Mouse (Mus musculus): ENCODE measurements at regions not wholly inside any gene's neighbourhood (a gene's known extent, or its start where the extent isn't known, plus 50 kb on each side); places are given as distances from the start of the nearest gene placed in this dataset.

GRCm38 (mm10) chr14:24850491-24850890, 363.6 kb downstream of the Rps24 start:
- Histone ChIP-seq H3K4me2 (ENCODE audit: low read length) (no peak overlapping the region), H3K4me3 (replicated peaks; ENCODE audit: low read depth, low read length) (no peak overlapping the region), H3K9me3 (replicated peaks; ENCODE audit: low read length) (no peaks in the 10 kb centered on the region), H3K36me3 (ENCODE audit: insufficient read depth, low read length) (no peaks in the 10 kb centered on the region), H3K4me1 (replicated peaks; ENCODE audit: insufficient read depth, low read length) (no peaks in the 10 kb centered on the region), H3K27ac (no peak overlapping the region), H3K27me3 (ENCODE audit: insufficient read depth, low read length) (no peaks in the 10 kb centered on the region), H3K9ac (ENCODE audit: low read depth, low read length) (no peak overlapping the region)
- WGBS, result 16% methylated on average over 1 of the region's 1 CpGs
- ATAC-seq (replicated peaks; ENCODE audit: low FRiP score, low read depth), result no peak
- no peak for TF ChIP-seq CTCF (IDR thresholded peaks at IDR 0.05; ENCODE audit: low read depth)
- DNase-seq (ENCODE audit: low spot score), result peak; percentile 79

GRCm38 (mm10) chr14:24854459-24854858, 367.5 kb downstream of the Rps24 start:
- WGBS, result 47% methylated on average over 4 of the region's 4 CpGs
- Histone ChIP-seq H3K4me3 (replicated peaks; ENCODE audit: low read depth, low read length) (no peak overlapping the region), H3K9me3 (replicated peaks; ENCODE audit: low read length) (no peaks in the 10 kb centered on the region), H3K4me1 (replicated peaks; ENCODE audit: insufficient read depth, low read length) (no peaks in the 10 kb centered on the region), H3K4me2 (ENCODE audit: low read length) (no peak overlapping the region), H3K27ac (no peak overlapping the region), H3K27me3 (ENCODE audit: insufficient read depth, low read length) (no peaks in the 10 kb centered on the region), H3K9ac (ENCODE audit: low read depth, low read length) (no peak overlapping the region), H3K36me3 (ENCODE audit: insufficient read depth, low read length) (no peaks in the 10 kb centered on the region)
- no peak for ATAC-seq (replicated peaks; ENCODE audit: low FRiP score, low read depth)
- no peak for TF ChIP-seq CTCF (IDR thresholded peaks at IDR 0.05; ENCODE audit: low read depth)
- DNase-seq (ENCODE audit: low spot score), result no peak

- H3K27ac ChIP-seq, result no peak overlapping the region
- ATAC-seq (replicated peaks; ENCODE audit: low FRiP score, low read depth) (no peak; the same call in 1 of the 2 replicates), DNase-seq (ENCODE audit: low spot score) (peak; percentile 54)
- no peak overlapping the region for H3K4me3 ChIP-seq (replicated peaks; ENCODE audit: low read depth, low read length)
- H3K9me3 ChIP-seq (replicated peaks; ENCODE audit: low read length), result no peaks in the 10 kb centered on the region
- no peak for TF ChIP-seq CTCF (IDR thresholded peaks at IDR 0.05; ENCODE audit: low read depth)
- no peak overlapping the region for H3K4me2 ChIP-seq (ENCODE audit: low read length)
- no peaks in the 10 kb centered on the region for H3K4me1 ChIP-seq (replicated peaks; ENCODE audit: insufficient read depth, low read length)
- WGBS, result 66% methylated on average over 8 of the region's 8 CpGs
- H3K27me3 ChIP-seq (ENCODE audit: insufficient read depth, low read length), result no peaks in the 10 kb centered on the region
- H3K9ac ChIP-seq (ENCODE audit: low read depth, low read length), result no peak overlapping the region
- H3K36me3 ChIP-seq (ENCODE audit: insufficient read depth, low read length), result no peaks in the 10 kb centered on the region
Measured at GRCm38 (mm10) chr14:24862171-24862570, 375.2 kb downstream of the Rps24 start.

GRCm38 (mm10) chr14:24862661-24863060, 375.7 kb downstream of the Rps24 start:
- Histone ChIP-seq H3K27me3 (ENCODE audit: insufficient read depth, low read length) (no peaks in the 10 kb centered on the region), H3K4me3 (replicated peaks; ENCODE audit: low read depth, low read length) (no peak overlapping the region), H3K4me1 (replicated peaks; ENCODE audit: insufficient read depth, low read length) (no peaks in the 10 kb centered on the region), H3K9me3 (replicated peaks; ENCODE audit: low read length) (no peaks in the 10 kb centered on the region), H3K27ac (no peak overlapping the region), H3K9ac (ENCODE audit: low read depth, low read length) (no peak overlapping the region), H3K36me3 (ENCODE audit: insufficient read depth, low read length) (no peaks in the 10 kb centered on the region), H3K4me2 (ENCODE audit: low read length) (no peak overlapping the region)
- DNase-seq (ENCODE audit: low spot score), result no peak
- WGBS, result 65% methylated on average over 7 of the region's 7 CpGs
- TF ChIP-seq CTCF (IDR thresholded peaks at IDR 0.05; ENCODE audit: low read depth), result no peak
- ATAC-seq (replicated peaks; ENCODE audit: low FRiP score, low read depth), result no peak

GRCm38 (mm10) chr14:24863116-24863515, 376.2 kb downstream of the Rps24 start:
- Histone ChIP-seq H3K4me1 (replicated peaks; ENCODE audit: insufficient read depth, low read length) (no peaks in the 10 kb centered on the region), H3K9ac (ENCODE audit: low read depth, low read length) (no peak overlapping the region), H3K4me3 (replicated peaks; ENCODE audit: low read depth, low read length) (no peak overlapping the region), H3K4me2 (ENCODE audit: low read length) (no peak overlapping the region), H3K27ac (no peak overlapping the region), H3K9me3 (replicated peaks; ENCODE audit: low read length) (no peaks in the 10 kb centered on the region), H3K27me3 (ENCODE audit: insufficient read depth, low read length) (no peaks in the 10 kb centered on the region), H3K36me3 (ENCODE audit: insufficient read depth, low read length) (no peaks in the 10 kb centered on the region)
- WGBS, result 46% methylated on average over 8 of the region's 8 CpGs
- TF ChIP-seq CTCF (IDR thresholded peaks at IDR 0.05; ENCODE audit: low read depth), result no peak
- ATAC-seq (replicated peaks; ENCODE audit: low FRiP score, low read depth), result no peak
- DNase-seq (ENCODE audit: low spot score), result no peak

GRCm38 (mm10) chr14:24865579-24866230, 378.8 kb downstream of the Rps24 start:
- ATAC-seq (replicated peaks; ENCODE audit: low FRiP score, low read depth), result no peak
- Histone ChIP-seq H3K9me3 (replicated peaks; ENCODE audit: low read length) (no peaks in the 10 kb centered on the region), H3K36me3 (ENCODE audit: insufficient read depth, low read length) (no peaks in the 10 kb centered on the region), H3K4me1 (replicated peaks; ENCODE audit: insufficient read depth, low read length) (no peaks in the 10 kb centered on the region), H3K4me2 (ENCODE audit: low read length) (no peak overlapping the region), H3K9ac (ENCODE audit: low read depth, low read length) (no peak overlapping the region), H3K27me3 (ENCODE audit: insufficient read depth, low read length) (no peaks in the 10 kb centered on the region), H3K4me3 (replicated peaks; ENCODE audit: low read depth, low read length) (no peak overlapping the region), H3K27ac (no peak overlapping the region)
- 76% methylated on average over 6 of the region's 6 CpGs for WGBS
- no peak for TF ChIP-seq CTCF (IDR thresholded peaks at IDR 0.05; ENCODE audit: low read depth)
- DNase-seq (ENCODE audit: low spot score), result no peak

GRCm38 (mm10) chr14:24867816-24868215, 380.9 kb downstream of the Rps24 start:
- Histone ChIP-seq H3K4me1 (replicated peaks; ENCODE audit: insufficient read depth, low read length) (peaks cover 5% of the 10 kb centered on the region; the same call in 1 of the 2 replicates), H3K4me2 (ENCODE audit: low read length) (no peak overlapping the region), H3K27ac (no peak overlapping the region), H3K9ac (ENCODE audit: low read depth, low read length) (no peak overlapping the region), H3K9me3 (replicated peaks; ENCODE audit: low read length) (no peaks in the 10 kb centered on the region), H3K36me3 (ENCODE audit: insufficient read depth, low read length) (no peaks in the 10 kb centered on the region), H3K4me3 (replicated peaks; ENCODE audit: low read depth, low read length) (no peak overlapping the region), H3K27me3 (ENCODE audit: insufficient read depth, low read length) (no peaks in the 10 kb centered on the region)
- 79% methylated on average over 6 of the region's 6 CpGs for WGBS
- no peak for TF ChIP-seq CTCF (IDR thresholded peaks at IDR 0.05; ENCODE audit: low read depth)
- no peak for ATAC-seq (replicated peaks; ENCODE audit: low FRiP score, low read depth)
- DNase-seq (ENCODE audit: low spot score), result no peak
